Mouse (Mus musculus): Measurements from ENCODE around the gene Dpep1. TPM values are rescaled to one million over a fixed set of nuclear protein-coding genes. Genes with fewer than 3 reads are reported as not detected.

The Dpep1 gene
- total and polyA plus RNA-seq, 3 experiments = 0.11 TPM; not detected in 2

GRCm38 (mm10) chr8:123242107-123242923, 56.3 kb downstream of the Dpep1 start:
- Histone ChIP-seq H3K36me3 (replicated peaks) (peaks cover 59% of the 10 kb centered on the region), H3K4me1 (ENCODE audit: insufficient read depth, low read depth, low read length) (no peaks in the 10 kb centered on the region), H3K4me3 (ENCODE audit: low read depth, low read length) (no peak overlapping the region), H3K27me3 (ENCODE audit: insufficient read depth, low read length) (peaks cover 3% of the 10 kb centered on the region), H3K9me3 (replicated peaks) (no peaks in the 10 kb centered on the region)
- TF ChIP-seq CTCF (IDR thresholded peaks at IDR 0.05; ENCODE audit: low read depth, low read length) (no peak), GATA2 (IDR thresholded peaks at IDR 0.05; ENCODE audit: borderline replicate concordance, low read depth, low read length) (no peak), TAL1 (conservative IDR thresholded peaks at IDR 0.05; ENCODE audit: low read depth, low read length) (no peak)
- no peak for DNase-seq (ENCODE audit: low spot score)
- no peak for ATAC-seq (ENCODE audit: extremely low read depth, insufficient number of reproducible peaks, low FRiP score, poor library complexity, severe bottlenecking)

DNA sequence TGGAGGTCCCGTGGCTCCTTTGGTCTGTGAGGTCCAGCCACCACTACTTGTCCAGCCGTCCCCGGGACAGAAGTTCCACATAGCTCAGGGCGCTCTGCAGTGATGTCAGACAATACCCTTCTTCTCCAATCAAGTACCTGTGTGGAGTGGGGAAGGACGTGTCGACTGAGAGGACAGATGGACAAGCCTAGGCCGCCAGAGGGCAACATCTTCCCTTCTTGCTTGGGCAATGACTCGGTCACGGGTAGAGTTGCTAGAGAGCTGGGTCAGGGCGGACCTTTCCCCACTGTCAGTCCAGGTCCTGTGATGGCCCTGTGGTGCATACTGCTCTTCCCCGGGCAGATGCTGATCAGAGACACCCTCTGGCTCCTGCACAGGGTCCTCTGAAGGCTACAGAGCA, 57.0 kb downstream of the Dpep1 start:
- DNase-seq (ENCODE audit: low spot score) (no peak), ATAC-seq (ENCODE audit: extremely low read depth, insufficient number of reproducible peaks, low FRiP score, poor library complexity, severe bottlenecking) (no peak)
- Histone ChIP-seq H3K4me1 (ENCODE audit: insufficient read depth, low read depth, low read length) (no peaks in the 10 kb centered on the region), H3K4me3 (ENCODE audit: low read depth, low read length) (no peak overlapping the region), H3K36me3 (replicated peaks) (peaks cover 66% of the 10 kb centered on the region), H3K27me3 (ENCODE audit: insufficient read depth, low read length) (peaks cover 3% of the 10 kb centered on the region), H3K9me3 (replicated peaks) (no peaks in the 10 kb centered on the region)
- TF ChIP-seq CTCF (IDR thresholded peaks at IDR 0.05; ENCODE audit: low read depth, low read length) = no peak
- TF ChIP-seq GATA1 (IDR thresholded peaks at IDR 0.05; ENCODE audit: borderline replicate concordance, low read length) = no peak
- TF ChIP-seq POLR2AphosphoS5 (IDR thresholded peaks at IDR 0.05; ENCODE audit: insufficient replicate concordance, low read depth, low read length) = no peak
- TF ChIP-seq GATA2 (IDR thresholded peaks at IDR 0.05; ENCODE audit: borderline replicate concordance, low read depth, low read length) = no peak
- TF ChIP-seq TAL1 (conservative IDR thresholded peaks at IDR 0.05; ENCODE audit: low read depth, low read length) = no peak

DNA sequence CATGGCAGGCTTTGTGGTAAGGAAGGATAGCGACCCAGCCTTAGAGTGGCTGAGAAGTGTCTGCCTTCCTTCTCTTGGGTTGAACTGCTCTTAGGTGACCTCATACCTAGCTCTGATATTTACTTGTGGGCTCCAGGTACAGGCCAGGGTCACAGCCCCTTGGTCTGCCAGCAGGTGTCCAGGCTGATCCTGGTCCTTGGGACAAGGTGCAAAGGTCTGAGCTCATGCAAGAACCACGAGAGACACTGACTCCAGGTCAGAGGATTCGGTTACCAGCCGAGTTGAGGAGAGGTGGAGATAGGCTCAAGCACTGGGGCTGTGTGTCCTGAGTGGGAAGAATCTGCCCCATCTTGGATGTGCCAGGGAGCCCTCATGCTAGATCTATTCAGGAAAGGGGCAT, 58.3 kb downstream of the Dpep1 start:
- Histone ChIP-seq H3K27me3 (ENCODE audit: insufficient read depth, low read length) (peaks cover 3% of the 10 kb centered on the region), H3K4me1 (ENCODE audit: insufficient read depth, low read depth, low read length) (no peaks in the 10 kb centered on the region), H3K9me3 (replicated peaks) (no peaks in the 10 kb centered on the region), H3K4me3 (ENCODE audit: low read depth, low read length) (no peak overlapping the region), H3K36me3 (replicated peaks) (peaks cover 80% of the 10 kb centered on the region)
- no peak for ATAC-seq (ENCODE audit: extremely low read depth, insufficient number of reproducible peaks, low FRiP score, poor library complexity, severe bottlenecking)
- TF ChIP-seq TAL1 (conservative IDR thresholded peaks at IDR 0.05; ENCODE audit: low read depth, low read length) (no peak), GATA1 (IDR thresholded peaks at IDR 0.05; ENCODE audit: borderline replicate concordance, low read length) (no peak), POLR2AphosphoS5 (IDR thresholded peaks at IDR 0.05; ENCODE audit: insufficient replicate concordance, low read depth, low read length) (no peak)
- no peak for DNase-seq (ENCODE audit: low spot score)

DNA sequence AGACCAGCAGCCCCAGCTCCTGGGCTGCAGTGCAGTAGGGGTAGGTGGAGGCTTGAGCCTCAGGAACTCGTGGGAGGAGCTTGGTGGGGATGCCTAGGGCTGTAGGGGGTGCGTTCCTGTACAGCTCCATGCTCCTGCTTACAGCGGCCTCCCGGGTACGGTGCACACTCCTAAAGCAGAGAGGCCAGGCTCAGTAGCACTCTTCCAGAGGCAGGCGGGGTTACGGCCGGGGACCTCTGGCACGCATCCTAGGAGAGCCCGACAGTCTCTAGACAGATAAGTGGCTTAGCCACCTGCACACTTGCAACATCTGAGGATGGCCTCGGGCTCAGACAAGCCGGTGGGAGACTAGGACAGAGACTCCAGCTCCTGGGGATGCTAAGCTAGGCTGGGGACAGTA, 59.5 kb downstream of the Dpep1 start:
- Histone ChIP-seq H3K36me3 (replicated peaks) (peaks cover 89% of the 10 kb centered on the region), H3K4me3 (ENCODE audit: low read depth, low read length) (no peak overlapping the region), H3K4me1 (ENCODE audit: insufficient read depth, low read depth, low read length) (no peaks in the 10 kb centered on the region), H3K9me3 (replicated peaks) (no peaks in the 10 kb centered on the region), H3K27me3 (ENCODE audit: insufficient read depth, low read length) (no peaks in the 10 kb centered on the region)
- DNase-seq (ENCODE audit: low spot score) (no peak), ATAC-seq (ENCODE audit: extremely low read depth, insufficient number of reproducible peaks, low FRiP score, poor library complexity, severe bottlenecking) (no peak)
- TF ChIP-seq GATA1 (IDR thresholded peaks at IDR 0.05; ENCODE audit: borderline replicate concordance, low read length) = no peak
- TF ChIP-seq GATA2 (IDR thresholded peaks at IDR 0.05; ENCODE audit: borderline replicate concordance, low read depth, low read length) = no peak
- TF ChIP-seq TAL1 (conservative IDR thresholded peaks at IDR 0.05; ENCODE audit: low read depth, low read length) = no peak
- TF ChIP-seq POLR2AphosphoS5 (IDR thresholded peaks at IDR 0.05; ENCODE audit: insufficient replicate concordance, low read depth, low read length) = no peak
- no peak for TF ChIP-seq CTCF (IDR thresholded peaks at IDR 0.05; ENCODE audit: low read depth, low read length)

DNA sequence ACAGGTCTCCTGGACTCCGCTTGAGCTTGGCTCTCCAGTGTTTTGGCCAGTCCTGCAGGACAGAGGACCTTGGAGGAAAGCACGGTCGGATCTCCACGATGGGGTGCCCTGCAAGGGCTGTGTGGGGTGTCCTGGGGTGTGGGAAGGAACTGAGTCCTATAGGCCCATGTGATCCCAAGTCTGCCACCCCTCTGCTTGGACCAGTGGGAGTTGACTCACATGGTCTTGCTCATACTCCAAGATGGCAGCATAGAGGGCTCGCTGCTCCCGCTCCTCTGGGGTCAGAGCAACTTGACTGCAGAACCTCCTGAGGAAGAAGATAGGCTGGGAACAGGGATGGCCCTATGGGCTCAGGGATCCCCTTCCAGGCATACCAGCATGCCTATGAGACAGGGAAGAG, 61.7 kb downstream of the Dpep1 start:
- Histone ChIP-seq H3K27me3 (ENCODE audit: insufficient read depth, low read length) (no peaks in the 10 kb centered on the region), H3K4me3 (ENCODE audit: low read depth, low read length) (no peak overlapping the region), H3K4me1 (ENCODE audit: insufficient read depth, low read depth, low read length) (peaks cover 2% of the 10 kb centered on the region), H3K9me3 (replicated peaks) (no peaks in the 10 kb centered on the region), H3K36me3 (replicated peaks) (peaks cover 97% of the 10 kb centered on the region)
- DNase-seq (ENCODE audit: low spot score) (no peak), ATAC-seq (ENCODE audit: extremely low read depth, insufficient number of reproducible peaks, low FRiP score, poor library complexity, severe bottlenecking) (no peak)
- TF ChIP-seq POLR2AphosphoS5 (IDR thresholded peaks at IDR 0.05; ENCODE audit: insufficient replicate concordance, low read depth, low read length) (no peak), GATA1 (IDR thresholded peaks at IDR 0.05; ENCODE audit: borderline replicate concordance, low read length) (no peak), GATA2 (IDR thresholded peaks at IDR 0.05; ENCODE audit: borderline replicate concordance, low read depth, low read length) (no peak), TAL1 (conservative IDR thresholded peaks at IDR 0.05; ENCODE audit: low read depth, low read length) (no peak)

DNA sequence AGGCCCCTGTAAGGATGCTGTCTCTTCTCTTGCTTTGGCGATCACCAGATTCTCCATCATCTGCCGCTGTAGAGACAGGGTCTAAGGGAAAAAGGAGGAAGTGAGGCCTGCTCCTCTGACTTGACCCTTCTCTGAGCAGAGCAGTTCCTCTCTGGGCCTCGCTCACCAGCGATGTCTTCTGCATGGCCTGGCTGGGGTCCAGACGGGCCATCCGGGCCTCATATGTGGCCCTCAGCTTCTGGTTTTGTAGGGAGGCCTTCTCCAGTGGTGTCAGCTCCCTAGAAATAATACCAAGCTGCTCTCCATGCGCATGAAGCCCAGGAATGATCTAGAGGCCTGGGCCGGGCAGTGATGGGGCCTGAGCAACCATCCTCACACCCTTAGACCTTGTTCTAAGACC, 62.6 kb downstream of the Dpep1 start:
- Histone ChIP-seq H3K4me3 (ENCODE audit: low read depth, low read length) (no peak overlapping the region), H3K4me1 (ENCODE audit: insufficient read depth, low read depth, low read length) (peaks cover 11% of the 10 kb centered on the region), H3K9me3 (replicated peaks) (no peaks in the 10 kb centered on the region), H3K27me3 (ENCODE audit: insufficient read depth, low read length) (no peaks in the 10 kb centered on the region), H3K36me3 (replicated peaks) (peaks cover 88% of the 10 kb centered on the region)
- TF ChIP-seq TAL1 (conservative IDR thresholded peaks at IDR 0.05; ENCODE audit: low read depth, low read length) (no peak), GATA2 (IDR thresholded peaks at IDR 0.05; ENCODE audit: borderline replicate concordance, low read depth, low read length) (no peak), CTCF (IDR thresholded peaks at IDR 0.05; ENCODE audit: low read depth, low read length) (no peak), POLR2AphosphoS5 (IDR thresholded peaks at IDR 0.05; ENCODE audit: insufficient replicate concordance, low read depth, low read length) (no peak), GATA1 (IDR thresholded peaks at IDR 0.05; ENCODE audit: borderline replicate concordance, low read length) (no peak)
- no peak for DNase-seq (ENCODE audit: low spot score)
- no peak for ATAC-seq (ENCODE audit: extremely low read depth, insufficient number of reproducible peaks, low FRiP score, poor library complexity, severe bottlenecking)
